Mouse (Mus musculus) naive thymus-derived CD4-positive, alpha-beta T cell, adult 2 months (primary cell): Measurements from ENCODE around the gene Tmem63c.

ENCODE experiments used
- DNase-seq: peaks from one replicate; pipeline ENCODE4 v3.0.0-alpha.2; 2011; ENCODE audit warnings: low read depth

Tmem63c gene

GRCm38 (mm10) chr12:87132210-87132609 is 111.1 kb downstream of the Tmem63c start:
- no peak for DNase-seq

GRCm38 (mm10) chr12:87132784-87133183 is 111.6 kb downstream of the Tmem63c start:
- no peak for DNase-seq

- no peak for DNase-seq
Observed at GRCm38 (mm10) chr12:87137439-87138341, 116.5 kb downstream of the Tmem63c start.

GRCm38 (mm10) chr12:87138342-87138701 is 117.2 kb downstream of the Tmem63c start:
- DNase-seq = no peak

- no peak for DNase-seq
Observed at GRCm38 (mm10) chr12:87138768-87139167, 117.6 kb downstream of the Tmem63c start.
